ENCODE assay signal across 23 mouse cellular contexts in genomic region chr7:70405466-70405865, GRCm38 (mm10).
"Had no signal": no experiment of that assay in that cellular context is flagged by ENCODE, and none has a peak within 500 bp of the region (broad histone marks: within the 10 kb centered on the region; RNA-seq: fewer than 3 reads in every experiment).

No protein-coding gene starts in this region.

- H3K27ac ChIP-seq: heart, adult 2 months; heart, embryonic 13.5 days; heart, embryonic 15.5 days; hindbrain, embryonic 13.5 days; hindbrain, embryonic 15.5 days; hindbrain, postnatal 0 days; limb, embryonic 13.5 days; limb, embryonic 15.5 days; liver, embryonic 12.5 days; liver, embryonic 14.5 days had no signal

- H3K9ac ChIP-seq: heart, embryonic 13.5 days; heart, embryonic 15.5 days; hindbrain, embryonic 13.5 days; hindbrain, embryonic 15.5 days; limb, embryonic 13.5 days; limb, embryonic 15.5 days; liver, embryonic 12.5 days; liver, embryonic 14.5 days had no signal

- ATAC-seq: hindbrain, postnatal 0 days; intestine, embryonic 16.5 days; liver, embryonic 12.5 days had no signal

- H3K36me3 ChIP-seq: heart, embryonic 15.5 days; hindbrain, embryonic 15.5 days; limb, embryonic 15.5 days had no signal

- DNase-seq: gastrocnemius, postnatal 14 days; gastrocnemius, postnatal 36 days; heart, adult 2 months; heart, postnatal 14 days; heart, postnatal 36 days; kidney, adult 11 months; kidney, adult 9 months; kidney, postnatal 10 days; kidney, postnatal 36 days; layer of hippocampus, adult 9-11 months; layer of hippocampus, postnatal 36 days; left cerebral cortex, postnatal 4 days had no signal

- H3K4me3 ChIP-seq: heart, adult 2 months; heart, embryonic 13.5 days; heart, embryonic 15.5 days; hindbrain, embryonic 13.5 days; hindbrain, embryonic 15.5 days; limb, embryonic 13.5 days; limb, embryonic 15.5 days; liver, embryonic 12.5 days had no signal

- H3K4me1 ChIP-seq: hindbrain, embryonic 13.5 days; hindbrain, embryonic 15.5 days; limb, embryonic 15.5 days; liver, embryonic 12.5 days had no signal

- H3K4me2 ChIP-seq: heart, embryonic 11.5 days; heart, embryonic 13.5 days; heart, embryonic 15.5 days; hindbrain, embryonic 13.5 days; hindbrain, embryonic 15.5 days; limb, embryonic 13.5 days; limb, embryonic 15.5 days; liver, embryonic 12.5 days had no signal

- H3K9me3 ChIP-seq: heart, embryonic 13.5 days; heart, embryonic 15.5 days; hindbrain, embryonic 13.5 days; hindbrain, embryonic 15.5 days; limb, embryonic 13.5 days; limb, embryonic 15.5 days; liver, embryonic 12.5 days had no signal

- H3K27me3 ChIP-seq: heart, embryonic 13.5 days; heart, embryonic 15.5 days; hindbrain, embryonic 13.5 days; hindbrain, embryonic 15.5 days; limb, embryonic 13.5 days; limb, embryonic 15.5 days; liver, embryonic 12.5 days had no signal
